Mouse (Mus musculus): Measurements from ENCODE around the gene Lhpp. TPM values are rescaled to one million over a fixed set of nuclear protein-coding genes. Genes with fewer than 3 reads are reported as not detected.

The Lhpp gene
- total RNA-seq, 2 experiments from 2014 or later = 15.5 to 16.3 TPM

- TF ChIP-seq CTCF (IDR thresholded peaks at IDR 0.05) = no peak
- intact Hi-C loops (cut with DNase I) = no loop called here
- DNase-seq (ENCODE audit: extremely low spot score in 1 of 2, low spot score in 2 of 2) = no peak
- Histone ChIP-seq H3K4me3 (no peak overlapping the region), H3K27ac (no peak overlapping the region)
Measured at GRCm38 (mm10) chr7:132600026-132600425, 10.4 kb upstream of the Lhpp start.

DNA sequence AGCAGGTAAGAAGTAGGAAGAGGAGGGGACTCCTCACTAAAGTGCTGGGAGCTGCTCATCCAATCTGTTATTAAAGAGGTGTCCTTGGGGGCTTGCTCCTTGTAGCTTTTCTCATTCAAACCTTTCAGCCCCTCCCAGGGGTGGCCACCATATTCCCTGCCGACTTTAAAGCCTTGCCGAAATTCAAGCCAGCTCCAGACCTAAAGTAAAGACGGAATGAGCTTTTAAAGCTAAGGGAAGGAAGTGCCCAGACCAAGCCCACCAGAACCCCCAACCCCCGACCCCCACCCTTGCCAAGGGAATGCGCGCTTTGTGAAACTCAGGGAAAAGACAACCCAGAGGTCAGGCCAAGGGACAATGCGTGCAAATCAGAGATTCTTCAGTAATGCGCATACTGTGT lies 9.5 kb upstream of the Lhpp start:
- intact Hi-C loops (cut with DNase I) = no loop called here
- no peak for TF ChIP-seq CTCF (IDR thresholded peaks at IDR 0.05)
- no peak for DNase-seq (ENCODE audit: extremely low spot score in 1 of 2, low spot score in 2 of 2)
- H3K4me3 ChIP-seq = no peak overlapping the region
- no peak overlapping the region for H3K27ac ChIP-seq

GRCm38 (mm10) chr7:132604720-132605119 lies 5.7 kb upstream of the Lhpp start:
- no peak overlapping the region for H3K27ac ChIP-seq
- TF ChIP-seq CTCF (IDR thresholded peaks at IDR 0.05) = no peak
- H3K4me3 ChIP-seq = no peak overlapping the region
- DNase-seq (ENCODE audit: extremely low spot score in 1 of 2, low spot score in 2 of 2) = no peak
- intact Hi-C loops (cut with DNase I) = no loop called here

- DNase-seq (ENCODE audit: extremely low spot score in 1 of 2, low spot score in 2 of 2) = no peak
- no peak for TF ChIP-seq CTCF (IDR thresholded peaks at IDR 0.05)
- intact Hi-C loops (cut with DNase I) = no loop called here
Measured at GRCm38 (mm10) chr7:132605689-132606088, 4.7 kb upstream of the Lhpp start.

DNA sequence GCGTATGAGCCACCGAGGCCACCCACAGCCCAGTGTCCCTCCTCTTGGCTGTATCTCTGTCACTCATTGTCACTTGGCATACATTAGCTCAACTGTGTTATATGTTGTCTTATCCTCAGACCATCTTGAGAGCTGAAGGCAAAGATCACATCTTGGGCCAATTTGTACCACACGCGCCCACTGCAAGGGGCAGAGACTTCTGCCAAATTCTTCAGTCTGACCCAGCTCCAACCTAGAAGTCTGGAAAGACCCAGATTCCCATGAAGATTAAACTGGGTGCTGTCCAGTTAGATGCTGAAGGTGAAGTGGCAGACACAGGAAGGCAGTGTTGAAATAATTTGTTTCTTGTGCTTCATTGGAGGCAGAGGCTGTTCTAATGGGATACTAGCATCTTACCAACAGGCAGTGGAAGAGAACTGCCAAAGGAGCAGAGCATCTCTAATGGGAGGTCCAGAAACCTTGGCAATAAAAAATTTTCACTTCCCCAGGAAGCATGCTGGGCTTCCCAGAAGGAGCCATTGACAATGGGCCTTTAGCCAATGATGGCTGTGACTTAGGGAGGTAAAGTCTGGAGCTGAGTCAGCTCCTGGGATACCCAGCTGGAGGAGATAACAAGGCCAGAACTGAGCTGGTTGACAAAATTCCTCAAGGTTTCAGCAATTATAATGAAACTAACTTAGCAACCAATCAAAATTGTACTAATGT lies 2.0 kb upstream of the Lhpp start:
- Histone ChIP-seq H3K27ac (no peak overlapping the region), H3K4me3 (no peak overlapping the region)
- no peak for TF ChIP-seq CTCF (IDR thresholded peaks at IDR 0.05)
- intact Hi-C loops (cut with DNase I) = no loop called here
- DNase-seq (ENCODE audit: extremely low spot score in 1 of 2, low spot score in 2 of 2) = no peak

More at GRCm38 (mm10) chr7:132605689-132606088, 4.7 kb upstream of the Lhpp start:
- Histone ChIP-seq H3K4me3 (no peak overlapping the region), H3K27ac (no peak overlapping the region)

- TF ChIP-seq CTCF (IDR thresholded peaks at IDR 0.05) = no peak
- intact Hi-C loops (cut with DNase I) = no loop called here
- no peak overlapping the region for H3K4me3 ChIP-seq
Measured at GRCm38 (mm10) chr7:132611530-132611929, 1.1 kb downstream of the Lhpp start.

GRCm38 (mm10) chr7:132615346-132615745 lies 4.9 kb downstream of the Lhpp start:
- intact Hi-C loops (cut with DNase I) = no loop called here
- H3K4me3 ChIP-seq = no peak overlapping the region
- DNase-seq (ENCODE audit: extremely low spot score in 1 of 2, low spot score in 2 of 2) = no peak
- no peak for TF ChIP-seq CTCF (IDR thresholded peaks at IDR 0.05)
- H3K27ac ChIP-seq = no peak overlapping the region

More at GRCm38 (mm10) chr7:132611530-132611929, 1.1 kb downstream of the Lhpp start:
- DNase-seq (ENCODE audit: extremely low spot score in 1 of 2, low spot score in 2 of 2) = no peak
- no peak overlapping the region for H3K27ac ChIP-seq

DNA sequence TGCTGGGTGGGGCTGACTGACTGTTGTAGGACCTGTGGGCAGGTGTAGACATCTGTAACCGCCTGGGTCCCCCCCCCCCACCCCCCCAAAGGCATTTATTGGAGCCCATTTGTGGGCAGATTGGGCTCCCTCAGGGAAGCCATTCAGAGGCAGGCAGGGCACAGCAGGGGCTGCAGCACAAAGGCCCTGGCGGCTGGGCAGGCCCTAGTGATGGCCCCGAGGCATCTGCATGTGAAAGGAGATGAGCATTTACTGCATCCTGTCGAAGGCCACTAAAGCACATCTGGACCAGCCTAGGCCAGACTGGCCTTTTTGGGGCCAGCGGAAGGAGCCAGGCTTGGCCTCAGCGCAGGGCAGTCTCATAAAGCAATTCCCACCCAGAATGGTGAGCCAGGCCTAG lies 6.0 kb downstream of the Lhpp start:
- intact Hi-C loops (cut with DNase I) = no loop called here
- no peak overlapping the region for H3K27ac ChIP-seq
- no peak overlapping the region for H3K4me3 ChIP-seq
- DNase-seq (ENCODE audit: extremely low spot score in 1 of 2, low spot score in 2 of 2) = no peak
- no peak for TF ChIP-seq CTCF (IDR thresholded peaks at IDR 0.05)

DNA sequence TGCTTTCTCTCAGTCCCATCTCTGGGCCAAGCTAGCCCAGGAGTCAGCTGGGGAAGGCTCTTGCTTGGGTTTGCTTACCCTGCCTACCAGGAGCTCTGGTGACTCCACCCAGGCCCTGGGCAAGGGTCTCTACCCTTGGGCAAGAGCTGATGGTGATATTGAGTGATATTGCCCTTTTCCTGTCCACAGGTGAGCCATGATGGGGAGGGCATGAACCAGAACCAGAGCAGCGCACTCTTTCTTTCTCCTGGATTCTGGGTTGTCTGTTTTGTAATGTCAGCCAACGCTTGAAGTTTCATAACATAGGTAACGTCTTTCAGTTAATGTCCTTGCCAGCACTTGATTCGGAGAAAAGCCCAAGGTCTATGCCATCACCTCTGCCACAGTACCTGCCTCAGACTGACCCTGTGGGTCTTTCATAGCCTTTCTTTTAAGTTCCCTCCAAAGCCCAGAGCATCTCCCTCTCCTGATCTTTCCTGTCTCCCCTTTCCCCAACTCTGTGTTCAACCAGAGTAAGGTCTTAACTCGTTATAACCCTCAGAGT lies 6.7 kb downstream of the Lhpp start:
- H3K27ac ChIP-seq = no peak overlapping the region
- no peak for TF ChIP-seq CTCF (IDR thresholded peaks at IDR 0.05)
- intact Hi-C loops (cut with DNase I) = no loop called here
- H3K4me3 ChIP-seq = no peak overlapping the region
- DNase-seq (ENCODE audit: extremely low spot score in 1 of 2, low spot score in 2 of 2) = no peak

DNA sequence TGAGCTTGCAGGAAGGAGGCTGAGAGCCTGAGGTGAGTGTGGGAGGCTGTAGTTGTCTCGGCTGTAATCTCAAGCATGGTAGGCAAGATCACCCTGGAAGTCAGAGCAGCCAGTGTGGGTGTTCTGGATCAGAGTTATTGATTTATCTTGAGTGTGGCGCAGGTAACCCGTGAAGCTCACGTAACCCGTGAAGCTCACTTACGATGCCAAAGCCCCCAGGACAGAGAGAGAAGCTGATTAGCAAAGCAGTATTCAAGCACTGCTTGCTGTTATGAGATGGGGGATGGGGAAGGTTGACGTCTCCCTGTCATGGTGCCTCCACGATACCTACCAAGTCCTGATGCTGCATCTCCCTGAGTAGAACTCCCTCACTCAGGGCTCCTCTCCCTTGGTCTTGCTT lies 9.1 kb downstream of the Lhpp start:
- no peak for DNase-seq (ENCODE audit: extremely low spot score in 1 of 2, low spot score in 2 of 2)
- Histone ChIP-seq H3K27ac (no peak overlapping the region), H3K4me3 (no peak overlapping the region)
- intact Hi-C loops (cut with DNase I) = no loop called here
- TF ChIP-seq CTCF (IDR thresholded peaks at IDR 0.05) = no peak

DNA sequence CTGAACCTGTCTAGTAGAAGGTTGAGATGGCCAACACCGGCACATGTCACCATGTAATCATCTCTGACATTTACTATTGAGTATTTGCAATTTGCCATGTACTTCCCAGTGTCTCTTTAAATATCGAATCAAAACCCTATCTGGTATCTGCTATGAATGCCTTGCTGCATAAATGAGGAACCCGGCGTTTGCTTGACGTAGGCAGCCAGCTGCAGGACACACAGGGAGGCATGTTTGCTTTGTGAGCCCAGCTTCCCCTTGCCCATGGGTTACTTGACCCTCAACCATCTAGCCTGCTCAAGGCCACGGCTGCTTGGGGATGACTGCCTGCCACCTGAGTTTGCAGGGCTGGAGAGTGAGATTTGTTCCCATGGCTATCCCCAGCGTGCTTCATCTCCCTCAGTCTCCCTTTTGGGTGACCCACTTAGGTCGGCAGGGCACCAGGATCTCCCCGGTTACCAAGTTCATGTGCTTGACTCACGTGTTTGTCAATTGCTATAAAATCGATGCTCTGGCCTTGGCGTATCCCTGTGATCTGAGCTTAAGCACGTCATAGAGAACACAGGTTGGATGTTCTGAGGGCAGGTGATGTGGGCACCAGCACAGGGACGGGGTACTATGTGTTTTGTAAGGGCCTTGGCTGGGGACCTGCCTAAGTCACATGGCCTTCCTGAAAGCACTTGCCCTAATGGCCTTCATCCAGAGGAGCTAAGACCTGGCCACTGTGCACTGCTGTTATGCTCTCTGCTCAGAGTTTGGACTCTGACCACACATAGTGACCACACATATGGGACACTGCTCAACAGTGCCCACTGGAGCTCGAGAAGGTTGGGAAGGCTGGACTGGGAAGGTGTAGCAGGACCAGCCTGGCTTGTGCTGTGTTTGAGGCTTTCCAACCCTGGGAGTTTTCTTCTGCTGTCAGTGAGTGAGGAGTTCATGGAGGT lies 9.8 kb downstream of the Lhpp start:
- no peak for TF ChIP-seq CTCF (IDR thresholded peaks at IDR 0.05)
- H3K27ac ChIP-seq = no peak overlapping the region
- H3K4me3 ChIP-seq = no peak overlapping the region
- DNase-seq (ENCODE audit: extremely low spot score in 1 of 2, low spot score in 2 of 2) = no peak
- intact Hi-C loops (cut with DNase I) = no loop called here

DNA sequence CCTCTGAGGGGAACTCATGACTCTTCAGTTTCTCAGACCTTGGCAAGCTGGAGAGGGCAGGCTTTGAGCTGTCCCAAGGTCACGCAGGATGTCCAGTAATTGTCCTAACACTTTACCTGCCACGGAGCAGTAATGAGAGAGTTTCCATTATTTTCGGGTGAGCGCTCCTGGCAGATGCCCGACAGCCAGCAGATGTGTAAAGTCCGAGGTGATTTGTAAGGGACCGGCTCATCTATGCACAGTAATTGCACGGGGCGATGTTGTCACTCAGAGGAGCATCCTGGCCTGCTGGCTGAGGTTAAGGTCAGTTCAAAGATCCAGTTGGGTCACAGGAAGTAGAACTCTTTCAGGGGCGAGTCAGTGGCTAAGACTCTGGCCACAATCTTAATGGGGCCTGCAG lies 13.7 kb downstream of the Lhpp start:
- no peak for DNase-seq (ENCODE audit: extremely low spot score in 1 of 2, low spot score in 2 of 2)
- Histone ChIP-seq H3K27ac (no peak overlapping the region), H3K4me3 (no peak overlapping the region)
- intact Hi-C loops (cut with DNase I) = no loop called here
- no peak for TF ChIP-seq CTCF (IDR thresholded peaks at IDR 0.05)

Data from left cerebral cortex, adult 2 months (tissue).